Mouse (Mus musculus) ES-E14 (cell line): ENCODE results near the gene Cactin.

Source experiments
- CHD2 ChIP-seq: IDR thresholded peaks from 2 replicates; pipeline ENCODE4 v1.6.1; 2014; ENCODE audit warnings: mild to moderate bottlenecking, low read depth, low read length, inconsistent platforms
- HCFC1 ChIP-seq: IDR thresholded peaks from 2 replicates; pipeline ENCODE4 v1.6.1; 2012; ENCODE audit warnings: low read length, inconsistent platforms, borderline replicate concordance; ENCODE audit not compliant: insufficient read depth
- MAFK ChIP-seq: IDR thresholded peaks from 2 replicates; pipeline ENCODE4 v1.6.1; 2014; ENCODE audit warnings: mild to moderate bottlenecking, low read depth, low read length, inconsistent platforms; ENCODE audit not compliant: insufficient read depth
- ZC3H11A ChIP-seq: IDR thresholded peaks from 2 replicates; pipeline ENCODE4 v1.6.1; 2012; ENCODE audit warnings: low read depth, mild to moderate bottlenecking, inconsistent platforms, low read length, borderline replicate concordance
- ZNF384 ChIP-seq: IDR thresholded peaks from 2 replicates; pipeline ENCODE4 v1.6.1; 2012; ENCODE audit warnings: low read depth, low read length, inconsistent platforms

DNA sequence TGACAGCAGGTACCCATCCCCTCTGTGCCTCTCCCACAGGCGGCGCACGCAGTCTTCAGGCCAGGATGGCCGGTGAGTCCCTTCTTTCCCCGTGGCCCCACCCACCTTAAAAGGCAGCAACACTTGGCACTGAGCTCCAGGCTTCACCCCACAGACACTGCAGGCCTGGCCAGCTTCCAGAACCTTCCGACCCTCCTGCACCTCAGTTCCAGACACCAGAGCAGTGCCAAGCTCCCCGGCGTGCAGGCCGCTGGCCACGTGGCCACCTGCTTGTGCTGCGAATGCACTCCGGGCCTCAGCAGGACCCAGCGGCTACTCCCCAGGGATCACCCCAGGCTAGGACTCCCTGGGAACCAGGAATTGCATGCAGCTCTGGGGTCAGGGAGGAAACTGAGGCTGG lies 7.3 kb upstream of the Cactin start:
- TF ChIP-seq CHD2 (no peak), ZC3H11A (no peak), MAFK (no peak), HCFC1 (no peak), ZNF384 (no peak)
